Mouse (Mus musculus) ES-E14 (cell line): ENCODE data around the gene Chmp4b.

Source experiments
- CHD2 ChIP-seq: IDR thresholded peaks from 2 replicates; pipeline ENCODE4 v1.6.1; 2014; ENCODE audit warnings: mild to moderate bottlenecking, low read depth, low read length, inconsistent platforms
- HCFC1 ChIP-seq: IDR thresholded peaks from 2 replicates; pipeline ENCODE4 v1.6.1; 2012; ENCODE audit warnings: low read length, inconsistent platforms, borderline replicate concordance; ENCODE audit not compliant: insufficient read depth
- MAFK ChIP-seq: IDR thresholded peaks from 2 replicates; pipeline ENCODE4 v1.6.1; 2014; ENCODE audit warnings: mild to moderate bottlenecking, low read depth, low read length, inconsistent platforms; ENCODE audit not compliant: insufficient read depth
- ZNF384 ChIP-seq: IDR thresholded peaks from 2 replicates; pipeline ENCODE4 v1.6.1; 2012; ENCODE audit warnings: low read depth, low read length, inconsistent platforms

DNA sequence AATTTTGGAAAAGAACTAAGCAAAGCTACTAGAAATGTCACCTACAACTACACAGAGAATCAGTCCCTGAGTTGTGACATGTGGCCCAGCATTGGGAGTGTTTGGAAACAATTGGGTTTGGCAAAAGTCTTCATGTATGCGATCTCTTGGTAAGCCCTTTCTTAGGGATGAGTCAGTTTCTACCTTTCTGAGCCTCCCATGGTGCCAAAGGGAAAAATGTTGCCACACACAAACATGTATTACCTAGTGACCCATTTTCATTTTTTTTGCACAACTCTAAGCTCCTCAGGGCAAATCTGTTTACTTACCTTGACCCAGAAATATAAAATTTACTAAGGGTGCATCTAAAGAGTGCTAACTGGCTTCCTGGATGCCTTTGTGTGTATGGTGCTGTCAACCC lies 44.5 kb upstream of the Chmp4b start:
- TF ChIP-seq MAFK (no peak), HCFC1 (no peak), ZNF384 (no peak), CHD2 (no peak)
